Mouse (Mus musculus) liver, embryonic 14.5 days (tissue): Measurements from ENCODE around the gene Creb5. TPM values are rescaled to one million over a fixed set of nuclear protein-coding genes. Genes with fewer than 3 reads are reported as not detected.
"Not testable (repeated sequence)": the region's sequence is repeated elsewhere in the genome, so short reads cannot be mapped to it uniquely, and the experiment has no call there.

Experiments used
- ATAC-seq: fragments of 200-750 bp; cut with Nextera tagmentation; 2 replicates; pipeline ENCODE4 v1.8.0; 2017; ENCODE audit warnings: moderate number of reproducible peaks, mild to moderate bottlenecking, moderate library complexity; ENCODE audit not compliant: insufficient read depth
- DNase-seq, 3 experiments: peaks; one replicate each; pipeline ENCODE4 v3.0.0-alpha.2; 2012 to 2013; ENCODE audit warnings: low read depth in 3 of 3, low spot score in 3 of 3
- H3K27ac ChIP-seq: fragments of 300-500 bp; sonication (generic); 2 replicates; pipeline ENCODE4 v1.5.1; 2014; ENCODE audit warnings: moderate library complexity, mild to moderate bottlenecking, control low read depth, inconsistent platforms
- H3K27me3 ChIP-seq: fragments of 300-500 bp; sonication (generic); 2 replicates; pipeline ENCODE4 v1.6.1; 2014; ENCODE audit warnings: mild to moderate bottlenecking, low read length, moderate library complexity; ENCODE audit not compliant: control insufficient read depth, insufficient read depth
- H3K36me3 ChIP-seq: fragments of 300-500 bp; sonication (generic); replicated peaks from 2 replicates; pipeline ENCODE4 v1.6.1; 2014; ENCODE audit warnings: low read depth; ENCODE audit not compliant: control insufficient read depth, insufficient read depth
- H3K4me1 ChIP-seq, 2 experiments: fragments of 200-500 bp in 1 of 2; fragments of 300-500 bp in 1 of 2; sonication (generic) in 1 of 2; replicated peaks; 2 replicates each; pipeline ENCODE4 v1.6.1; 2012 to 2014; ENCODE audit warnings: antibody characterized with exemption in 1 of 2, inconsistent platforms in 1 of 2, low read length in 1 of 2; ENCODE audit not compliant: control insufficient read depth in 2 of 2, insufficient read depth in 2 of 2
- H3K4me2 ChIP-seq: fragments of 300-500 bp; sonication (generic); 2 replicates; pipeline ENCODE4 v1.6.1; 2014; ENCODE audit warnings: low read depth, mild to moderate bottlenecking, control low read depth, moderate library complexity
- H3K4me3 ChIP-seq, 2 experiments: fragments of 200-500 bp in 1 of 2; fragments of 300-500 bp in 1 of 2; sonication (generic) in 1 of 2; 2 replicates each; pipeline ENCODE4 v1.5.1; 2012 to 2014; ENCODE audit warnings: low read depth in 2 of 2, low read length in 2 of 2, mild to moderate bottlenecking in 2 of 2, control low read depth in 1 of 2, inconsistent platforms in 1 of 2, moderate library complexity in 1 of 2; ENCODE audit not compliant: insufficient read depth in 1 of 2
- H3K9ac ChIP-seq: fragments of 300-500 bp; sonication (generic); replicated peaks from 2 replicates; pipeline ENCODE4 v1.6.1; 2014; ENCODE audit warnings: mild to moderate bottlenecking, control low read depth, moderate library complexity
- H3K9me3 ChIP-seq: fragments of 300-500 bp; sonication (generic); 2 replicates; pipeline ENCODE4 v1.6.1; 2016; ENCODE audit warnings: low read length, mixed read lengths; ENCODE audit not compliant: control insufficient read depth
- CTCF ChIP-seq: IDR thresholded peaks from 2 replicates; pipeline ENCODE4 v1.5.1; 2016; ENCODE audit warnings: antibody characterized with exemption, low read depth, control low read depth
- EP300 ChIP-seq: IDR thresholded peaks from 2 replicates; pipeline ENCODE4 v1.6.1; 2016; ENCODE audit warnings: antibody characterized with exemption, low read depth
- WGBS: fragments of 180-500 bp; shearing (Covaris S2); extraction: QIAGEN DNeasy Blood & Tissue Kit; methylation state at CpG from one replicate; pipeline ENCODE4 v1.1.7; 2014; ENCODE audit not compliant: insufficient replicate concordance; 5-methylcytosine and 5-hydroxymethylcytosine counted together
- polyA plus RNA-seq, 2 experiments: library from polyadenylated mRNA; depleted of rRNA in 1 of 2; stranded (reverse) in 1 of 2; unstranded in 1 of 2; fragments of >200 nt; fragmentation: Nextera tagmentation in 1 of 2; extraction: Ambion mirVana in 1 of 2; gene quantifications; 2 replicates each; pipeline versions ENCODE4 v1.2.1 to v1.2.3; 2012 to 2014

Creb5 gene
- polyA plus RNA-seq, 2 experiments: 0.04 to 0.06 TPM

DNA sequence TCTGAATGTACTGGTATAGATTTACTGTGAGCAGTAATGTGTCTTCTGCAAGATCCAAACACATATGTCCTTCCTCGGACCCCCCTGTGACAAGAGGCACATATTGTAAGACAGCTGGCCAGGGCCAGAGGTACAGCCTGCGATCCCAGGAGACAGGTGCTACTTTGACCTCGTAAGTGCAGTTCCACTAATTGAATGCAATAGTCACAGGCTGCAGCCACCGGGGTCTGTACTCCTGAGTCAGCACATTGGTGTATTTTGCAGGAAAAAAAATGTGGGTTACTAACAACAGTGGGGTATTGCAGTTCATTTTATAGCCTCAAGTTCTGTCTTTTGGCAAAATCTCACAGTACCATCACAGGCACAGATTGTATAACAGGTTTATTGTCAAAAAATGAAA, 110.7 kb downstream of the Creb5 start:
- no peaks in the 10 kb centered on the region for H3K9me3 ChIP-seq
- no peak overlapping the region for H3K9ac ChIP-seq
- H3K4me1 ChIP-seq: no peaks in the 10 kb centered on the region
- H3K36me3 ChIP-seq: no peaks in the 10 kb centered on the region
- ATAC-seq (no peak), DNase-seq (no peak)
- H3K4me2 ChIP-seq: no peak overlapping the region
- no peak for TF ChIP-seq CTCF
- TF ChIP-seq EP300: no peak
- H3K27me3 ChIP-seq: no peaks in the 10 kb centered on the region
- WGBS: 54% methylated on average over 4 of the region's 4 CpGs
- no peak overlapping the region for H3K27ac ChIP-seq
- H3K4me3 ChIP-seq: no peak overlapping the region

DNA sequence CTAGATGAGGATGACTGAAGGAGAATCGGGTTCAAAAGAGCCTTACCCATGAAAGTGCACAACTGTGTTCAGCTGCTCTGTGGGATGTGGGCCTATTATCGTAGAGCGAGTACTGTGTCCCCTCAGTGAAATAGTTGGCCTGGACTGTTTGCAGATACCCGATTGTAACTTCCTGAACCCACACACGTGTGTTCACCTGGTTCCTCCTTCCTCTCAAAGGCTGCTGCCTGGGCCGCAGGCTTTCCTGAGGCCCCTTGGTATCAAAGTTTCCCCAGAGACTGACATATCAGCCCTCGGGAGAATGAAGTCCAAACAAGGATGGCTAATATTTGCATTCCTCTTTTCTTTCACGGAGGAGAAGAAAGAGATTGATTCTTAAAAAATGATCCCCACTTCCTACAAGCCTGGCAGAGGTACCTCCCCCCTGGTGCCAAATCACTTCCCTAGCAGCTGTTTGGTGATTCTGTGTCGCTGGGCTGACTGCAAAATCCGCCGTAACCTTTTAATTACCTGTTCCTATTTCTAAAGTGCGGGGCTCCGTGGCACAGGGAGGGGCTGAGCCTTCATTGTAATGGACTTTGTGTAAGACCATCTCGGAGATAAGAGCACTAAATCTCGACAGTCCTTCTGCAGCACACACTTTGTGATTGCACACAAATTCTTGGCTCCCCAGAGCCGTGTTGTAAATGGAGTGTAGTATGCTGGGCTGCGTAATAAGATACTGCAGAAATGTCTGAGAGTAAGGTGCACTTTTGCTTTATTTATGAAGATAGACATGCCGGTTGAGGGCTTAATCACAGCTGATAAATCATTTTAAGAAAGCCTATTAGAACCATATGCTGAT, 111.4 kb downstream of the Creb5 start:
- 38% methylated on average over 18 of the region's 18 CpGs for WGBS
- Histone ChIP-seq H3K4me2 (no peak overlapping the region), H3K36me3 (no peaks in the 10 kb centered on the region), H3K4me3 (no peak overlapping the region), H3K27ac (no peak overlapping the region), H3K9ac (no peak overlapping the region), H3K27me3 (no peaks in the 10 kb centered on the region), H3K9me3 (no peaks in the 10 kb centered on the region), H3K4me1 (no peaks in the 10 kb centered on the region)
- ATAC-seq: no peak
- no peak for TF ChIP-seq EP300
- no peak for TF ChIP-seq CTCF
- no peak for DNase-seq

DNA sequence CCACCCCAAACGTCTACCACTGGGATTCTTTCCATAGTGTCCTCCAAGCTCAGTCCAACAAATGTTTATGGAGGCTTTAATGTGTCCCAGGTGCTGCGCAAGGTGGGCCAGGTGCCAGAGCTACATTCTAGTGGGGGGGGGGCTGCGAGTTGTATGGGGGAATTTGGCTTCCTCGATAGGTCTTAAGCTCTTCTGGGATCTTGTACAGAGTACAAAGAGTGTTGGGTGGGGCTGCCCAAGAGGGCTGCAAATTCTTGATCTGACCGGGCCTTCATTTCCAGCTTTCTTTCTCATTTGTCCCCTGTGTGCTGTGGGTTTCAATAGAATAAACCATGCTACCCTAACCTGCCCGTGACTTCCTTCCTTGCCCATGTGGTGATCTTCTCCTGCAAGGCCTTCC, 114.3 kb downstream of the Creb5 start:
- H3K4me1 ChIP-seq: no peaks in the 10 kb centered on the region
- no peak overlapping the region for H3K4me2 ChIP-seq
- H3K36me3 ChIP-seq: no peaks in the 10 kb centered on the region
- WGBS: 62% methylated on average over 6 of the region's 6 CpGs
- H3K4me3 ChIP-seq: no peak overlapping the region
- H3K9me3 ChIP-seq: no peaks in the 10 kb centered on the region
- ATAC-seq (no peak), DNase-seq (no peak)
- TF ChIP-seq CTCF (no peak), EP300 (no peak)
- H3K27me3 ChIP-seq: no peaks in the 10 kb centered on the region
- H3K9ac ChIP-seq: no peak overlapping the region
- H3K27ac ChIP-seq: no peak overlapping the region

GRCm38 (mm10) chr6:53402551-53402950, 115.5 kb downstream of the Creb5 start:
- DNase-seq, H3K9ac ChIP-seq, H3K9me3 ChIP-seq, ATAC-seq, H3K36me3 ChIP-seq, H3K4me1 ChIP-seq, H3K27ac ChIP-seq, H3K27me3 ChIP-seq, H3K4me3 ChIP-seq, H3K4me2 ChIP-seq: not testable (repeated sequence)
- WGBS: 75% methylated on average over 7 of the region's 7 CpGs

- H3K4me3 ChIP-seq: no peak overlapping the region
- DNase-seq (no peak), ATAC-seq (no peak)
- no peaks in the 10 kb centered on the region for H3K27me3 ChIP-seq
- H3K27ac ChIP-seq: no peak overlapping the region
- H3K4me1 ChIP-seq: no peaks in the 10 kb centered on the region
- no peak for TF ChIP-seq EP300
- TF ChIP-seq CTCF: no peak
- no peak overlapping the region for H3K9ac ChIP-seq
- H3K4me2 ChIP-seq: no peak overlapping the region
- no peaks in the 10 kb centered on the region for H3K36me3 ChIP-seq
- WGBS: 63% methylated on average over 6 of the region's 6 CpGs
- no peaks in the 10 kb centered on the region for H3K9me3 ChIP-seq
Measured at GRCm38 (mm10) chr6:53409183-53409582, 122.1 kb downstream of the Creb5 start.
